Mouse (Mus musculus) v-Abl transformed pro-B cells (cell line): Measurements from ENCODE around the gene Dnah12.
"Not testable (repeated sequence)": the region's sequence is repeated elsewhere in the genome, so short reads cannot be mapped to it uniquely, and the experiment has no call there.

Experiments used
- in situ Hi-C, 2 experiments: fragments of 400-800 bp; cut with MboI; formaldehyde crosslinking; loops; one replicate each; pipeline ENCODE4 v1.15.1; 2025; ENCODE audit not compliant: unreplicated experiment in 2 of 2

Gene Dnah12

GRCm38 (mm10) chr14:26692974-26693373, at the start of gene Dnah12:
Gene Dnah12 (plus strand): TSS chr14:26693274.
- in situ Hi-C loops: loop anchor here (10.0 to 25.0 kb wide), 2 partner anchors 332 to 1044 kb away; no protein-coding TSS in a partner anchor

GRCm38 (mm10) chr14:26645989-26646650, 47.0 kb upstream of the Dnah12 start:
- in situ Hi-C loops: loop anchor here (10.0 to 25.0 kb wide), 2 partner anchors 151 to 716 kb away; no protein-coding TSS in a partner anchor

- in situ Hi-C loops: loop anchor here (10.0 to 25.0 kb wide), 2 partner anchors 153 to 714 kb away; no protein-coding TSS in a partner anchor
Measured at GRCm38 (mm10) chr14:26647811-26648210, 45.3 kb upstream of the Dnah12 start.

DNA sequence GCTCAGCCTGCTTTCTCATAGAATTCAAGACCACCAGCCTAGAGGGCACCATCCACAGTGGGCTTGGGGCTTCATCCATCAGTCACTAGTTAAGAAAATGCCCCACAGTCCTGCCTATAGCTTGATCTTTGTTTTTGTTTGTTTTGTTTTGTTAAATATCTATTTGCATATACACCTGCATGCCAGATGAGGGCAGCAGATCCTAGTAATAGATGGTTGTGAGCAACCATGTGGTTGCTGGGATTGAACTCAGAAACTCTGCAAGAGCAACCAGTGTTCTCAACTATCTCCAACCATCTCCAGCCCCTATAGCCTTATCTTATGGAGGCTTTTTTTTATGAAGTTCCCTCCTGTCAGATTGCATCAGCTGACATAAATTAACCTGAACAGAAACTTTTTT, 41.2 kb upstream of the Dnah12 start:
- in situ Hi-C loops: loop anchor here (5.0 to 10.0 kb wide), 2 partner anchors 160 to 373 kb away; no protein-coding TSS in a partner anchor

DNA sequence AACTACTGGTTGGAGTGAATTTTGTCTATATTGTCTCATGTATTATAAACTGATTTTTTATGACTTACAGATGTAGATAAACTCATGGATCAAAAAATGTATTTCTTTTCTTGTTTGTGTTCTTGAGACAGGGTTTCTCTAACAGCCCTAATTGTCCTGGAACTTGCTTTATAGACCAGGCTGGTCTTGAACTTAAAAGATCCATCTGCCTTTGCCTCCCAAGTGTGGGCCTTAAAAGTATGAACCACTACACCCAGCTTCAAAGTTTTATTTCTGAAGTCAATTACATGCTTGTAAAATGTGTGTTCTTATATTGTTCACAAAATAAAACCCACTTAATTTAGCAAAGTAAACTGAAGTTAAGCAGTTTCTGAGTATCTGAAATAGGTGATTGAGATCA, 34.9 kb upstream of the Dnah12 start:
- in situ Hi-C loops: loop anchor here in 1 of 2 experiments (10.0 kb wide), 1 partner anchor 367 kb away; no protein-coding TSS in a partner anchor

DNA sequence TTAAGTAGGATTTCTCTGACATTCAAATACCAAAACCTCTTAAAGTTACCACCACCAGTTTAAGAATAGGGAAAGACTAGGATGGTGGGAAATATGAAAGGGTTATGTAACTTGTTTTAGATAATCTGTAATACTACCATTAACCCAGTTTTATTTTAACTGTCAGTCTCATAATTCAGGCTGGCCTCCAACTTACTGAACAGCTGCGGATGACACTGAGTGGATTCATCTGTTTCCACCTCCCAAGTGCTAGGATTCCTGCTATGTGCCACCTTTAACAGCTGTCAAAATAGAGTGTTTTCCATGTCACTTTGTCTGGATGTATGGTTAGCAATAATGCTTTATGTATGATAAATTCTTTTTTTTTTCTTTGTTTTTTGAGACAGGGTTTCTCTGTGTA, 32.8 kb upstream of the Dnah12 start:
- in situ Hi-C loops: loop anchor here in 1 of 2 experiments (10.0 kb wide), 1 partner anchor 175 kb away; no protein-coding TSS in a partner anchor

- in situ Hi-C loops: loop anchor here in 1 of 2 experiments (10.0 kb wide), 1 partner anchor 177 kb away; no protein-coding TSS in a partner anchor
Measured at GRCm38 (mm10) chr14:26662016-26662415, 31.1 kb upstream of the Dnah12 start.

DNA sequence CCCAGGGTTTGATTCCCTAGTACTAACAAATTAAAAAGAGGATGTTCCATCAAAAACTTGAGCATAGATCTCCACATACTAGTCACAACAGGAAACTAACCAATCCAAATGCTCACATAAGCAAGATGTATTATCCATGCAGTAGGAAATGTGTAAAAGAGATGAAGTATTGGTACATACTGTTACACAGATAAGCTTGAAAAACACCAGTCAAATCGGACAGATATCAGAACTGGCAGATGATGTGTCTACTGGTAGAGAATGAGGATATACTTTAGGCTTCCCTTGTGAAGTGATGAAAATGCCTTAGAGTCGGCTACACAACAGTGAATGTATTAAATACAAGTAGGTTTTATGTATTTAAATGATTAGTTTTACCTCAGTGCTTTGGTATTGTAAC, 30.6 kb upstream of the Dnah12 start:
- in situ Hi-C loops: loop anchor here in 1 of 2 experiments (10.0 kb wide), 1 partner anchor 178 kb away; no protein-coding TSS in a partner anchor

DNA sequence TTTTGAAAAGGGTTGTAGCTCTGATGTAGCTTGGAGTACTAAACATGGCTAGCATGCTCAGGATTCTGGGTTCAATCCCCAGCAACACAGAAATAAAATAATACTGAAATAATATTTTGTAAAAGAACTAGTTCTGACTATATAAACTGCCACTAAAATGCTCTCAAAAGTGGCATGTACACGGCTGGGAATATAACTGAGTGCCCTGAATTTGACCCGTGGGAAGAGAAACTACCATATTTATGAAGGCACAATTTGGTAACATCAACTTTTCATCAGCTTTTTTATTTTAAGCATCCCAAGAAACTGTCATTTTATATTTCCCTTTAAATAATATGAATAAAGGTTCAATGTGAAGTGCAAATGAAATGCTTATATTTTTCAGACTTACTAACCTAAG, 29.2 kb upstream of the Dnah12 start:
- in situ Hi-C loops: loop anchor here in 1 of 2 experiments (10.0 kb wide), 1 partner anchor 179 kb away; no protein-coding TSS in a partner anchor

DNA sequence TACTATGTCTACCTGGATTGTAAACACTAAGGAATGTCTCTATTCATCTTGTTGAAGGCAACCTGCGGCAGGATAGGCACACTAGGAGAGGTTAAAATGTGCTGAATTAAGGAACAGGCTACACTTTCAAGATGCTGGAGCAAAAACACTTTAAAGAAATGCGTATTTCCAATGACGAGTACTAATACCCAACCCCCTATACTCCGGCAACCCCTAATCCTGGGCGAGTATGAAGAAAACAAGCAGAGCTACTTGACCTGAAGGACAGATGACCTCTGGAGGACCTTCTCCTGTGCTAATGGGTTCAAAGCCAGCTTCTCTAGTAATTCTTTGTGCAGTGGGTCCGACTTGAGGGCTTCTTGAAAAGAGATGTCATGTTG, 25.1 kb upstream of the Dnah12 start:
- in situ Hi-C loops: loop anchor here in 1 of 2 experiments (10.0 kb wide), 1 partner anchor 183 kb away; no protein-coding TSS in a partner anchor

- in situ Hi-C loops: loop anchor here in 1 of 2 experiments (10.0 kb wide), 1 partner anchor 184 kb away; no protein-coding TSS in a partner anchor
Measured at GRCm38 (mm10) chr14:26668371-26669291, 24.4 kb upstream of the Dnah12 start.

- in situ Hi-C loops: loop anchor here in 1 of 2 experiments (10.0 kb wide), 1 partner anchor 185 kb away; no protein-coding TSS in a partner anchor
Measured at GRCm38 (mm10) chr14:26669292-26670073, 23.6 kb upstream of the Dnah12 start, which contains the start of gene Pde12. Gene Pde12 (minus strand): TSS chr14:26669883.

- in situ Hi-C loops: no loop called here
Measured at GRCm38 (mm10) chr14:26670964-26671363, 22.1 kb upstream of the Dnah12 start.

GRCm38 (mm10) chr14:26671870-26672615, 21.0 kb upstream of the Dnah12 start:
- in situ Hi-C loops: not testable (repeated sequence)

DNA sequence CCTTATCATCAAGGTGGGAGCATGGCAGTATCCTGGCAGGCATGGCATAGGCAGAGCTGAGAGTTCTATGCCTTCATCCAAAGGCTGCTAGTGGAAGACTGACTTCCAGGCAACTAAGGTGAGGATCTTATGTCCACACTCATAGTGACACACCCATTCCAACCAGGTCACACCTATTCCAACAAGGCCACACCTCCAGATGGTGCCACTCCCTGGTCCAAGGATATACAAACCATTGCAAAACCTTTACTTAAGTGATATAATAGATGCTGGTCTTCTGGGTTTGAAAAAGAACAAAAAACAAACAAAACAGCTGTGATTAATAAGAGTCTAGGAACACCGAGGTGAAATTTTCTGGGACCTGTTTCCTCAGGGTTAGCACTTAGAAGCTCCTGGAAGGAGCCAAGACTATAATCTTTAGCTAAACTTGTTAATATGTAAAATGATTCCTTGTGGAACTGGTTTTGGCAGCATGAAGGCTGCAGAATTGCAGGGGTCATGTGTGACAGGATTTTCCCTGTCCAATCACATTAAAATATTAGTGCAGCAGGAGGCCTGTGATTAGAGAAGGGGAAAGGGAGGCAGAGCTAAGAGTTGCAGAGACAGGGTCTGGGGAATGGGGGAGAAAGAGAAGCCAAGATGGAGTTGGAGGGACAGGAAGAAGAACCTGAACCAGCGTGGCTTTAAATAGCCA, 18.5 kb upstream of the Dnah12 start:
- in situ Hi-C loops: loop anchor here in 1 of 2 experiments (25.0 kb wide), 1 partner anchor 1063 kb away; no protein-coding TSS in a partner anchor

- in situ Hi-C loops: loop anchor here in 1 of 2 experiments (25.0 kb wide), 1 partner anchor 1062 kb away; no protein-coding TSS in a partner anchor
Measured at GRCm38 (mm10) chr14:26675371-26675770, 17.7 kb upstream of the Dnah12 start.

- in situ Hi-C loops: loop anchor here in 1 of 2 experiments (25.0 kb wide), 1 partner anchor 1062 kb away; no protein-coding TSS in a partner anchor
Measured at GRCm38 (mm10) chr14:26675791-26676190, 17.3 kb upstream of the Dnah12 start.

GRCm38 (mm10) chr14:26690727-26691126, 2.3 kb upstream of the Dnah12 start:
- in situ Hi-C loops: loop anchor here (10.0 to 25.0 kb wide), 2 partner anchors 334 to 1047 kb away; no protein-coding TSS in a partner anchor
